Mouse (Mus musculus): ENCODE measurements around the gene Fut11. TPM values are rescaled to one million over a fixed set of nuclear protein-coding genes. Genes with fewer than 3 reads are reported as not detected.

Gene Fut11
- total RNA-seq, 4 experiments from 2014 or later: 14.6 to 15.8 (median 15.0) TPM

Small RNA genes lying within 50 kb of the gene (microRNA-seq; reads per million reads assigned to microRNA genes)
- gene Mir6946: 0.25 to 0.96 reads per million in 2 experiments

Other genes starting within 250 kb of the Fut11 start
- 1 to 10 TPM in 3 of 4 experiments, under 1 TPM in 1; 0.93 to 2.9 (median 2.3) TPM for gene Cfap70, start 242.7 kb upstream of the Fut11 start, total RNA-seq (2022)
- 10 to 100 TPM; 84.3 to 86.7 (median 85.4) TPM for gene Anxa7, start 214.8 kb upstream of the Fut11 start, total RNA-seq (2022)
- 1 to 10 TPM in 1 of 4 experiments, under 1 TPM in 3; 0.71 to 1.3 (median 0.96) TPM for gene Mss51, start 198.1 kb upstream of the Fut11 start, total RNA-seq (2022)
- gene Ppp3cb, start 148.4 kb upstream of the Fut11 start, total RNA-seq (2022): 100 to 1,000 TPM; 256 to 309 (median 290) TPM
- 10 to 100 TPM; 53.4 to 67.8 (median 59.7) TPM for gene Usp54, start 53.9 kb upstream of the Fut11 start, total RNA-seq (2022)
- gene Myoz1, start 38.4 kb upstream of the Fut11 start, total RNA-seq (2022): 1 to 10 TPM in 2 of 4 experiments, not detected in 2; 1.0 to 1.1 TPM
- under 1 TPM; 0.19 to 0.54 (median 0.27) TPM for gene Synpo2l, start 26.6 kb upstream of the Fut11 start, total RNA-seq (2022)
- gene Sec24c, start 20.7 kb upstream of the Fut11 start, total RNA-seq (2022): 100 to 1,000 TPM; 107 to 130 (median 112) TPM
- gene Chchd1, start 8.0 kb downstream of the Fut11 start, total RNA-seq (2022): 10 to 100 TPM; 47.7 to 53.5 (median 51.3) TPM
- 100 to 1,000 TPM; 170 to 210 (median 191) TPM for gene Zswim8, start 12.6 kb downstream of the Fut11 start, total RNA-seq (2022)
- gene Ndst2, start 39.6 kb downstream of the Fut11 start, total RNA-seq (2022): 10 to 100 TPM; 16.6 to 24.3 (median 18.3) TPM
- 100 to 1,000 TPM; 247 to 278 (median 262) TPM for gene Camk2g, start 99.1 kb downstream of the Fut11 start, total RNA-seq (2022)
- gene Plau, start 141.7 kb downstream of the Fut11 start, total RNA-seq (2022): 10 to 100 TPM in 2 of 4 experiments, 1 to 10 TPM in 2; 4.1 to 26.9 (median 12.8) TPM
- gene Vcl, start 234.4 kb downstream of the Fut11 start, total RNA-seq (2022): 10 to 100 TPM; 27.6 to 36.3 (median 30.7) TPM